Mouse (Mus musculus) myocyte (in vitro differentiated cells): ENCODE results near the gene Unc93b1.

Experiments used
- CEBPB ChIP-seq: IDR thresholded peaks from 2 replicates; pipeline ENCODE4 v1.6.1; 2011; ENCODE audit warnings: mild to moderate bottlenecking, moderate library complexity; ENCODE audit not compliant: poor library complexity, insufficient read depth, severe bottlenecking
- MAX ChIP-seq: IDR thresholded peaks from one replicate; pipeline ENCODE4 v1.6.1; 2011; ENCODE audit warnings: low read depth, mild to moderate bottlenecking, control low read depth
- MYOG ChIP-seq, 3 experiments: IDR thresholded peaks; one replicate each; pipeline ENCODE4 v1.6.1; 2011; ENCODE audit warnings: control low read depth in 2 of 3, low read depth in 2 of 3, mild to moderate bottlenecking in 2 of 3; ENCODE audit not compliant: insufficient read length in 2 of 3, control insufficient read depth in 1 of 3, insufficient read depth in 1 of 3
- POLR2A ChIP-seq: IDR thresholded peaks from one replicate; pipeline ENCODE4 v1.6.1; 2011; ENCODE audit warnings: low read depth, mild to moderate bottlenecking, control low read depth, moderate library complexity; ENCODE audit not compliant: insufficient read length
- TCF12 ChIP-seq: IDR thresholded peaks from one replicate; pipeline ENCODE4 v1.6.1; 2011; ENCODE audit warnings: mild to moderate bottlenecking, control low read depth; ENCODE audit not compliant: poor library complexity, insufficient read depth, severe bottlenecking
- USF1 ChIP-seq: IDR thresholded peaks from one replicate; pipeline ENCODE4 v1.6.1; 2011; ENCODE audit warnings: low read depth, mild to moderate bottlenecking, control low read depth, moderate library complexity

GRCm38 (mm10) chr19:3995505-3995904, 60.5 kb downstream of the Unc93b1 start:
- TF ChIP-seq CEBPB (no peak), MYOG (IDR thresholded peaks at IDR 0.05; ENCODE audit: control insufficient read depth in 1 of 3, insufficient read depth in 1 of 3, insufficient read length in 2 of 3, low read depth in 2 of 3) (no peak), TCF12 (no peak), MAX (no peak), USF1 (no peak), POLR2A (no peak)
